Mouse (Mus musculus): ENCODE results near the gene AL607142.1. TPM values are rescaled to one million over a fixed set of nuclear protein-coding genes. Genes with fewer than 3 reads are reported as not detected.

AL607142.1 gene
- total RNA-seq, 2 experiments from 2014 or later: not detected

- DNase-seq (ENCODE audit: low spot score): no peak
- intact Hi-C loops (cut with DNase I): no loop called here
Measured at GRCm38 (mm10) chr4:120141810-120142209, 77.0 kb downstream of the AL607142.1 start.

GRCm38 (mm10) chr4:120142905-120143304 is 78.1 kb downstream of the AL607142.1 start:
- intact Hi-C loops (cut with DNase I): no loop called here

More at GRCm38 (mm10) chr4:120142905-120143304, 78.1 kb downstream of the AL607142.1 start:
- no peak for DNase-seq (ENCODE audit: low spot score)

Other genes starting within 250 kb of the AL607142.1 start
- not detected for gene Edn2, start 96.2 kb downstream of the AL607142.1 start, total RNA-seq (2021)
- gene Foxo6, start 222.4 kb downstream of the AL607142.1 start, total RNA-seq (2021): 1 to 10 TPM; 2.6 to 5.6 TPM

Data from heart, postnatal 25 days (tissue).